13 mouse cellular contexts compared by ENCODE assay signal in genomic region chr1:64852272-64852671, GRCm38 (mm10).
DNase-seq lines count a peak whose midpoint lies in the region; ATAC-seq lines count a peak whose summit lies in the region.
"Had no signal": no experiment of that assay in that cellular context is flagged by ENCODE, and none has a peak within 500 bp of the region (broad histone marks: within the 10 kb centered on the region; RNA-seq: fewer than 3 reads in every experiment).

No protein-coding gene starts in this region.

- DNase-seq in kidney, adult 18-20 months = no peak
- DNase-seq in thymus, postnatal 0 days (ENCODE audit: low spot score) = peak; percentile 34
- no peak for DNase-seq in thymus, postnatal 10 days (ENCODE audit: low spot score in 2 of 2)
- DNase-seq in layer of hippocampus, adult 18-20 months (ENCODE audit: low spot score in 2 of 2) = no peak
- DNase-seq: adrenal gland, postnatal 10 days; cerebellum, adult 9-10 months; heart, postnatal 4 days; liver, embryonic 13.5 days had no signal

- H3K4me2 ChIP-seq in kidney, embryonic 16.5 days (replicated peaks; ENCODE audit: low read depth, low read length) = no peak overlapping the region
- no peak overlapping the region for H3K4me2 ChIP-seq in embryonic facial prominence, embryonic 15.5 days (replicated peaks)
- H3K4me2 ChIP-seq in forebrain, embryonic 13.5 days = no peak overlapping the region
- H3K4me2 ChIP-seq: liver, embryonic 13.5 days had no signal

- no peaks in the 10 kb centered on the region for H3K27me3 ChIP-seq in kidney, embryonic 16.5 days (ENCODE audit: insufficient read depth, low read length)
- H3K27me3 ChIP-seq in embryonic facial prominence, embryonic 15.5 days = no peaks in the 10 kb centered on the region
- no peaks in the 10 kb centered on the region for H3K27me3 ChIP-seq in forebrain, embryonic 13.5 days
- H3K27me3 ChIP-seq: liver, embryonic 13.5 days had no signal

- no peak overlapping the region for H3K9ac ChIP-seq in kidney, embryonic 16.5 days (replicated peaks; ENCODE audit: low read length)
- no peak overlapping the region for H3K9ac ChIP-seq in embryonic facial prominence, embryonic 15.5 days
- no peak overlapping the region for H3K9ac ChIP-seq in forebrain, embryonic 13.5 days
- H3K9ac ChIP-seq: liver, embryonic 13.5 days had no signal

- no peak overlapping the region for H3K4me3 ChIP-seq in kidney, embryonic 16.5 days (ENCODE audit: low read length)
- no peak overlapping the region for H3K4me3 ChIP-seq in embryonic facial prominence, embryonic 15.5 days (replicated peaks)
- H3K4me3 ChIP-seq in forebrain, embryonic 13.5 days = no peak overlapping the region
- H3K4me3 ChIP-seq: heart, embryonic 10.5 days; liver, embryonic 13.5 days had no signal

- H3K36me3 ChIP-seq in kidney, embryonic 16.5 days (ENCODE audit: insufficient read depth, low read length) = no peaks in the 10 kb centered on the region
- no peaks in the 10 kb centered on the region for H3K36me3 ChIP-seq in embryonic facial prominence, embryonic 15.5 days
- no peaks in the 10 kb centered on the region for H3K36me3 ChIP-seq in forebrain, embryonic 13.5 days (ENCODE audit: poor library complexity, severe bottlenecking)
- H3K36me3 ChIP-seq: heart, embryonic 10.5 days; liver, embryonic 13.5 days had no signal

- WGBS in kidney, embryonic 16.5 days = 55% methylated on average over 2 of the region's 2 CpGs
- WGBS in embryonic facial prominence, embryonic 15.5 days = 78% methylated on average over 2 of the region's 2 CpGs
- WGBS in forebrain, embryonic 13.5 days = 54% methylated on average over 2 of the region's 2 CpGs

- peaks cover 14% of the 10 kb centered on the region for H3K4me1 ChIP-seq in kidney, embryonic 16.5 days (ENCODE audit: insufficient read depth, low read length)
- H3K4me1 ChIP-seq in embryonic facial prominence, embryonic 15.5 days = 0 out of 2 replicates have a peak, but pooled peaks cover 4% of the 10 kb centered on the region
- peaks cover 56% of the 10 kb centered on the region for H3K4me1 ChIP-seq in forebrain, embryonic 13.5 days

- peak; percentile 89 for ATAC-seq in kidney, embryonic 16.5 days (ENCODE audit: low FRiP score, low TSS enrichment)
- ATAC-seq in embryonic facial prominence, embryonic 15.5 days (ENCODE audit: insufficient number of reproducible peaks, low FRiP score, low TSS enrichment, low read depth) = peak; percentile 77; the same call in 1 of the 2 replicates
- no peak for ATAC-seq in forebrain, embryonic 13.5 days

- no peak overlapping the region for H3K27ac ChIP-seq in kidney, embryonic 16.5 days (ENCODE audit: low read length)
- H3K27ac ChIP-seq in embryonic facial prominence, embryonic 15.5 days (replicated peaks) = no peak overlapping the region
- H3K27ac ChIP-seq in forebrain, embryonic 13.5 days = no peak overlapping the region
- H3K27ac ChIP-seq: heart, embryonic 10.5 days; liver, embryonic 13.5 days; macrophage had no signal

- H3K9me3 ChIP-seq in kidney, embryonic 16.5 days (ENCODE audit: low read length) = no peaks in the 10 kb centered on the region
- H3K9me3 ChIP-seq in embryonic facial prominence, embryonic 15.5 days (replicated peaks) = no peaks in the 10 kb centered on the region
- H3K9me3 ChIP-seq in forebrain, embryonic 13.5 days (replicated peaks) = no peaks in the 10 kb centered on the region
- H3K9me3 ChIP-seq: heart, embryonic 10.5 days; liver, embryonic 13.5 days had no signal
